7 mouse cellular contexts compared by ENCODE assay signal in the genomic region with DNA sequence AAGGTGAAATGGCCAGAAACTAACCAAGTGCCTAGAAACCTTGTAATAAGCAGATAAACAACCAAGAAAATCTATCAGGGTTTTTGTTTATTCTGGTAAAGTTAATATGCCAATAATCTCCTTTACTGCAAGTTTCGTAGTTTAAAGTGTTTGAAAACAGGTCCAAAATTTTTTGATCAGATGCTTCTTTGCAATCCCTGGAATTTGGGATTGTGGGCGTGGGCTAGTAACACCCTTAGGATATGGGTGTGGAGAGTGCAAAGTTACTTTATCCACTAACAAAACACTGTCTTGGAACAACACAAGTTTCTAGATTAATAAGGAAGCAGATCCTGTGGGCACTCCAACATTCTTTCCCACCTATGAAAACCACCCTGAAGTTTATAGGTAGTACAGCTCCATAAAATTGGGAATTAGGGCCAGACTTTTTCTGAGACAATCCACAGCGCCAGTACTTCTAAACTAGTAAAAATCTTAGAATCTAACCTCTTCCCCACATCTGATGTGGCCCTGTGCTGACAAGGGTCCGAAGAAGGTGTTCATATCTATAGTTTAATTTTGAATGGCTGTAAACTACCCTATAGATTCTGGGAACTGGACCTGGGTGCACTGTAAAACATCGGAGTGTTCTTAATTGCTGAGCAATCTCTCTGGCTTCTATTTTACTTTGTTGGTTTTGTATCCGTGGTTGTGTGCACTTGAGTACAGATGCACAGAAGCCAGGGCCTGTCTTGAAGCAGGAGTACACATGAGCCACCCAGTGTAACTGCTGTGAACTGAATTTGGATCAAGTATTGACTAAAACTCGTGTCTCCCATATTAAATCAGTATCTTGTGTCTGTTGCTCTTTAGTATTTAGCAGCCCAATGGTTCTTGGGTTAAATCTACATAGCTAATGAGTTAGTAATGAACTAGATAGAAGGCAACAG. TPM values are rescaled to one million over a fixed set of nuclear protein-coding genes. Genes with fewer than 3 reads are reported as not detected.
DNase-seq lines count a peak whose midpoint lies in the region; ATAC-seq and TF ChIP-seq lines count a peak whose summit lies in the region.

No protein-coding gene starts in this region.

- peaks cover 72% of the 10 kb centered on the region for H3K79me3 ChIP-seq in C2C12 (ENCODE audit: low read depth)

- peak overlapping the region; percentile 49; the same call in 1 of the 2 replicates for H3K27ac ChIP-seq in forebrain, embryonic 14.5 days (ENCODE audit: low read depth, low read length)
- peak overlapping the region; percentile 88 for H3K27ac ChIP-seq in liver, embryonic 13.5 days

- peak; percentile 58 for DNase-seq in 416B (ENCODE audit: low read depth)
- DNase-seq in forebrain, embryonic 14.5 days (ENCODE audit: low spot score): no peak
- no peak for DNase-seq in liver, embryonic 13.5 days
- no peak for DNase-seq in layer of hippocampus, adult 11-12 months (ENCODE audit: low spot score)
- DNase-seq in thymus, postnatal 36 days: no peak

- H3K4me2 ChIP-seq in forebrain, embryonic 14.5 days (ENCODE audit: low read length): peak overlapping the region; percentile 88
- H3K4me2 ChIP-seq in liver, embryonic 13.5 days: peak overlapping the region; percentile 93

- peaks cover 87% of the 10 kb centered on the region for H3K79me2 ChIP-seq in C2C12 (ENCODE audit: control insufficient read depth, insufficient read depth)

- no peak for TF ChIP-seq CTCF in C2C12 (IDR thresholded peaks at IDR 0.05; ENCODE audit: control insufficient read depth, insufficient read depth, insufficient read length)

- peak overlapping the region; percentile 61 for H3K9ac ChIP-seq in forebrain, embryonic 14.5 days (ENCODE audit: low read length)
- peak overlapping the region; percentile 88 for H3K9ac ChIP-seq in liver, embryonic 13.5 days

- no peaks in the 10 kb centered on the region for H3K27me3 ChIP-seq in C2C12 (ENCODE audit: control insufficient read depth, insufficient read depth, insufficient read length)
- no peaks in the 10 kb centered on the region for H3K27me3 ChIP-seq in forebrain, embryonic 14.5 days (replicated peaks; ENCODE audit: control insufficient read depth, insufficient read depth, low read length)
- no peaks in the 10 kb centered on the region for H3K27me3 ChIP-seq in liver, embryonic 13.5 days

- H3K4me1 ChIP-seq in forebrain, embryonic 14.5 days (ENCODE audit: control insufficient read depth, insufficient read depth, low read length): peaks cover 16% of the 10 kb centered on the region; the same call in 1 of the 2 replicates
- peaks cover 63% of the 10 kb centered on the region for H3K4me1 ChIP-seq in liver, embryonic 13.5 days (replicated peaks)

- WGBS in forebrain, embryonic 14.5 days: 12% methylated on average over 7 of the region's 7 CpGs
- 6% methylated on average over 7 of the region's 7 CpGs for WGBS in liver, embryonic 13.5 days (ENCODE audit: insufficient replicate concordance)

- ATAC-seq in forebrain, embryonic 14.5 days: no peak
- ATAC-seq in liver, embryonic 13.5 days (ENCODE audit: low read depth): no peak
- ATAC-seq in CD4-positive, CD25-positive, alpha-beta regulatory T cell, adult 4 months: no peak

- H3ac ChIP-seq in C2C12 (ENCODE audit: control insufficient read depth, insufficient read length, low read depth): peak overlapping the region; percentile 66

- H3K4me3 ChIP-seq in C2C12 (ENCODE audit: insufficient read depth, poor library complexity, severe bottlenecking): peak overlapping the region; percentile 81
- H3K4me3 ChIP-seq in forebrain, embryonic 14.5 days (ENCODE audit: low read depth, low read length): peak overlapping the region; percentile 57
- peak overlapping the region; percentile 84 for H3K4me3 ChIP-seq in liver, embryonic 13.5 days (replicated peaks)

- H3K9me3 ChIP-seq in forebrain, embryonic 14.5 days (replicated peaks; ENCODE audit: control insufficient read depth, low read length): no peaks in the 10 kb centered on the region
- H3K9me3 ChIP-seq in liver, embryonic 13.5 days (replicated peaks): no peaks in the 10 kb centered on the region

- H3K36me3 ChIP-seq in C2C12 (ENCODE audit: control insufficient read depth, insufficient read depth): peaks cover 36% of the 10 kb centered on the region
- H3K36me3 ChIP-seq in forebrain, embryonic 14.5 days (ENCODE audit: control insufficient read depth, insufficient read depth, low read length): peaks cover 20% of the 10 kb centered on the region
- H3K36me3 ChIP-seq in liver, embryonic 13.5 days: peaks cover 53% of the 10 kb centered on the region

TF ChIP-seq in C2C12, 6 proteins besides CTCF, POLR2A, EP300 and RAD21:
- no peak for TF ChIP-seq MAX (IDR thresholded peaks at IDR 0.05)
- TF ChIP-seq USF1 (IDR thresholded peaks at IDR 0.05; ENCODE audit: low read depth): no peak
- no peak for TF ChIP-seq MYOG (IDR thresholded peaks at IDR 0.05; ENCODE audit: control insufficient read depth, extremely low read depth, insufficient read length)
- TF ChIP-seq FOSL1 (IDR thresholded peaks at IDR 0.05; ENCODE audit: insufficient read depth, low read length, poor library complexity, severe bottlenecking): no peak
- no peak for TF ChIP-seq CEBPB (IDR thresholded peaks at IDR 0.05; ENCODE audit: low read depth)
- TF ChIP-seq MYOD1 (IDR thresholded peaks at IDR 0.05; ENCODE audit: control insufficient read depth, insufficient read length, low read depth): no peak
TF ChIP-seq in C2C12: peak in this region for 0.

RNA-seq across cellular contexts. Expression of a gene that starts 1.0 kb away (rescaled TPM):
- 19.5 TPM for polyA plus RNA-seq in C2C12 (2012; fragmentation: generic; extraction: Trizol)
- 16.3 and 19.5 TPM in 2 replicates for polyA plus RNA-seq in forebrain, embryonic 14.5 days (2014; fragmentation: Nextera tagmentation; extraction: Ambion mirVana)
- polyA plus RNA-seq in liver, embryonic 13.5 days (2015; fragmentation: Nextera tagmentation; extraction: Ambion mirVana): 38.5 and 45.7 TPM in 2 replicates
- polyA plus RNA-seq in CD4-positive, CD25-positive, alpha-beta regulatory T cell, adult 4 months (2017; shearing (Covaris generic)): 10 to 100 TPM; 30.8 to 35.9 TPM

RNA-seq across cellular contexts. Expression of a gene that starts 1.3 kb away (rescaled TPM):
- polyA plus RNA-seq in C2C12 (2012; fragmentation: generic; extraction: Trizol): 115 TPM
- 260 and 276 TPM in 2 replicates for polyA plus RNA-seq in forebrain, embryonic 14.5 days (2014; fragmentation: Nextera tagmentation; extraction: Ambion mirVana)
- polyA plus RNA-seq in liver, embryonic 13.5 days (2015; fragmentation: Nextera tagmentation; extraction: Ambion mirVana): 216 and 252 TPM in 2 replicates
- 100 to 1,000 TPM; 181 to 184 TPM for polyA plus RNA-seq in CD4-positive, CD25-positive, alpha-beta regulatory T cell, adult 4 months (2017; shearing (Covaris generic))

RNA-seq across cellular contexts. Expression of a gene that starts 22.1 kb away (rescaled TPM):
- polyA plus RNA-seq in C2C12 (2012; fragmentation: generic; extraction: Trizol): 47.1 TPM
- polyA plus RNA-seq in forebrain, embryonic 14.5 days (2014; fragmentation: Nextera tagmentation; extraction: Ambion mirVana): 85.2 and 92.3 TPM in 2 replicates
- 54.6 and 55.9 TPM in 2 replicates for polyA plus RNA-seq in liver, embryonic 13.5 days (2015; fragmentation: Nextera tagmentation; extraction: Ambion mirVana)
- 100 to 1,000 TPM; 134 to 144 TPM for polyA plus RNA-seq in CD4-positive, CD25-positive, alpha-beta regulatory T cell, adult 4 months (2017; shearing (Covaris generic))

RNA-seq across cellular contexts. Expression of a gene that starts 47.1 kb away (rescaled TPM):
- polyA plus RNA-seq in C2C12 (2012; fragmentation: generic; extraction: Trizol): 3.5 TPM
- 18.2 and 18.4 TPM in 2 replicates for polyA plus RNA-seq in forebrain, embryonic 14.5 days (2014; fragmentation: Nextera tagmentation; extraction: Ambion mirVana)
- 6.4 and 10.1 TPM in 2 replicates for polyA plus RNA-seq in liver, embryonic 13.5 days (2015; fragmentation: Nextera tagmentation; extraction: Ambion mirVana)
- 10 to 100 TPM; 17.2 to 24.9 TPM for polyA plus RNA-seq in CD4-positive, CD25-positive, alpha-beta regulatory T cell, adult 4 months (2017; shearing (Covaris generic))

RNA-seq across cellular contexts. Expression of a gene that starts 51.5 kb away (rescaled TPM):
- polyA plus RNA-seq in C2C12 (2012; fragmentation: generic; extraction: Trizol): not detected
- polyA plus RNA-seq in forebrain, embryonic 14.5 days (2014; fragmentation: Nextera tagmentation; extraction: Ambion mirVana): not detected in 2 replicates
- 0.32 TPM in 1 of 2 replicates, not detected in the other for polyA plus RNA-seq in liver, embryonic 13.5 days (2015; fragmentation: Nextera tagmentation; extraction: Ambion mirVana)
- polyA plus RNA-seq in CD4-positive, CD25-positive, alpha-beta regulatory T cell, adult 4 months (2017; shearing (Covaris generic)): not detected
